Mouse (Mus musculus) G1E (cell line): Measurements from ENCODE around the gene Ccnl2. TPM values are rescaled to one million over a fixed set of nuclear protein-coding genes. Genes with fewer than 3 reads are reported as not detected.
A peak's percentile ranks its signal among the peaks of the same experiment; 100 is the strongest.
"Not testable (repeated sequence)": the region's sequence is repeated elsewhere in the genome, so short reads cannot be mapped to it uniquely, and the experiment has no call there.

Experiments
- ATAC-seq: 2 replicates; pipeline ENCODE4 v1.8.0; 2016; ENCODE audit warnings: mild to moderate bottlenecking; ENCODE audit not compliant: insufficient number of reproducible peaks, poor library complexity, low FRiP score, severe bottlenecking; ENCODE audit errors: extremely low read depth
- DNase-seq: peaks from one replicate; pipeline ENCODE4 v3.0.0; 2012; ENCODE audit warnings: low spot score
- H3K27me3 ChIP-seq: 2 replicates; pipeline ENCODE4 v1.6.1; 2012; ENCODE audit warnings: mild to moderate bottlenecking, low read length, inconsistent platforms; ENCODE audit not compliant: insufficient read depth
- H3K36me3 ChIP-seq: replicated peaks from 2 replicates; pipeline ENCODE3; 2012; ENCODE audit warnings: mild to moderate bottlenecking, inconsistent platforms
- H3K4me1 ChIP-seq: 2 replicates; pipeline ENCODE4 v1.6.1; 2012; ENCODE audit warnings: low read depth, low read length, inconsistent platforms, mixed read lengths; ENCODE audit not compliant: insufficient read depth
- H3K4me3 ChIP-seq: 2 replicates; pipeline ENCODE4 v1.5.1; 2012; ENCODE audit warnings: low read depth, mild to moderate bottlenecking, inconsistent platforms, low read length, moderate library complexity, mixed read lengths
- H3K9me3 ChIP-seq: replicated peaks from 2 replicates; pipeline ENCODE4 v1.6.1; 2012; ENCODE audit warnings: inconsistent platforms
- CTCF ChIP-seq: IDR thresholded peaks from 2 replicates; pipeline ENCODE4 v1.5.1; 2012; ENCODE audit warnings: low read depth, low read length, inconsistent platforms, mixed read lengths
- GATA1 ChIP-seq: IDR thresholded peaks from 2 replicates; pipeline ENCODE4 v1.6.1; 2012; ENCODE audit warnings: borderline replicate concordance, low read length, inconsistent platforms, mixed read lengths
- GATA2 ChIP-seq: IDR thresholded peaks from 2 replicates; pipeline ENCODE4 v1.6.1; 2012; ENCODE audit warnings: low read depth, low read length, inconsistent platforms, borderline replicate concordance
- POLR2AphosphoS5 ChIP-seq: IDR thresholded peaks from 2 replicates; pipeline ENCODE4 v1.6.1; 2012; ENCODE audit warnings: low read depth, low read length, inconsistent platforms; ENCODE audit not compliant: insufficient replicate concordance
- TAL1 ChIP-seq: conservative IDR thresholded peaks from 2 replicates; pipeline ENCODE4 v1.6.1; 2012; ENCODE audit warnings: low read depth, low read length, inconsistent platforms, mixed read lengths
- polyA plus RNA-seq: library from polyadenylated mRNA; stranded (reverse); fragments of >175 nt; gene quantifications from 2 replicates; pipeline ENCODE4 v1.2.3, GENCODE M21; 2012
- total RNA-seq, 2 experiments: library from RNA; stranded (forward) in 1 of 2; stranded (reverse) in 1 of 2; fragments of 200-1000 nt in 1 of 2; fragments of >200 nt in 1 of 2; fragmentation: Nextera tagmentation in 1 of 2; gene quantifications; 2 replicates each; pipeline ENCODE4 v1.2.3; 2014 to 2017

The Ccnl2 gene
- total and polyA plus RNA-seq, 3 experiments: 41.8 to 171 (median 125) TPM

DNA sequence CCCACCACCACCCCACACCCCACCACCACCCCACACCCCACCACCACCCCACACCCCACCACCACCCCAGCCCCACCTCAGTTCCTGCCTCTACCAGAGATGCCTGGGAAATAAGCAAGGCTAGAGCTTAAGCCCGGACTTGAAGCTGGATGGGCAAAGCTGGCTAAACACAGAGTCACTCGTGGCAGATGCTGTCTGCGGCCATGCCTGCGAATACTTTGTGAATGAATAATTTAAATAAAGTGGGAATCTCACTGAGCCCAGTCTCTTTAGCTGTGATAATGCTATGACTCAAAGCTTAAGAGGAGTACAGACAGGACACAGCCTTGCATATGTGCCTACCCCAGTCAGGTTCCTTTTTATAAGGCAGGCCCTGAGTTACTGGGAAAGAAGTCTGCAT lies 32.8 kb upstream of the Ccnl2 start:
- peaks cover 75% of the 10 kb centered on the region for H3K27me3 ChIP-seq
- DNase-seq: no peak
- H3K4me3 ChIP-seq: no peak overlapping the region

DNA sequence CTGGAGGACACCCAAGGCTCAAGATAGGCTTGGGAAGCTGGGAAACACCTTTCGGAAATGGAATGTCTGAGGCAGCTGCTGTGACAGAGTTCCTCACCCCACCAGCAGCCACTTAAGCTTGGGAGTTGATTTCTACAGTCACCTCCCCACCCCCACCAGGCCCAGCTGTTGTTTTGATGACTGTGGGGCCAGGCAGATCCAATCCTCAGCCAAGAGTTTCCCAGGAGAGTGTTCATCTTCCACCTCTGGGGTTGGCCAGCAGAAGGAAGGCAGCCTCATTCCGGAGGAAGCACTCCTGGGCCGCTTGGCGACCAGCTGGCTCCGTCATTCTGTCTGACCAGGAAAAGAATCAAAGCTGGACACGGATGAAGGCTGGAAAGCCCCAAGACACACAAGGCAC lies 31.4 kb upstream of the Ccnl2 start:
- H3K4me3 ChIP-seq: no peak overlapping the region; the same call in 1 of the 2 replicates
- DNase-seq (no peak), ATAC-seq (no peak)
- no peaks in the 10 kb centered on the region for H3K9me3 ChIP-seq
- TF ChIP-seq CTCF (no peak), TAL1 (no peak), GATA1 (no peak), GATA2 (no peak), POLR2AphosphoS5 (no peak)
- peaks cover 69% of the 10 kb centered on the region for H3K27me3 ChIP-seq
- peaks cover 29% of the 10 kb centered on the region for H3K4me1 ChIP-seq
- no peaks in the 10 kb centered on the region for H3K36me3 ChIP-seq

More for the DNA sequence above, 32.8 kb upstream of the Ccnl2 start:
- Histone ChIP-seq H3K9me3 (no peaks in the 10 kb centered on the region), H3K36me3 (no peaks in the 10 kb centered on the region), H3K4me1 (peaks cover 28% of the 10 kb centered on the region)
- TF ChIP-seq GATA2 (no peak), GATA1 (no peak), CTCF (no peak), TAL1 (no peak), POLR2AphosphoS5 (no peak)
- no peak for ATAC-seq

DNA sequence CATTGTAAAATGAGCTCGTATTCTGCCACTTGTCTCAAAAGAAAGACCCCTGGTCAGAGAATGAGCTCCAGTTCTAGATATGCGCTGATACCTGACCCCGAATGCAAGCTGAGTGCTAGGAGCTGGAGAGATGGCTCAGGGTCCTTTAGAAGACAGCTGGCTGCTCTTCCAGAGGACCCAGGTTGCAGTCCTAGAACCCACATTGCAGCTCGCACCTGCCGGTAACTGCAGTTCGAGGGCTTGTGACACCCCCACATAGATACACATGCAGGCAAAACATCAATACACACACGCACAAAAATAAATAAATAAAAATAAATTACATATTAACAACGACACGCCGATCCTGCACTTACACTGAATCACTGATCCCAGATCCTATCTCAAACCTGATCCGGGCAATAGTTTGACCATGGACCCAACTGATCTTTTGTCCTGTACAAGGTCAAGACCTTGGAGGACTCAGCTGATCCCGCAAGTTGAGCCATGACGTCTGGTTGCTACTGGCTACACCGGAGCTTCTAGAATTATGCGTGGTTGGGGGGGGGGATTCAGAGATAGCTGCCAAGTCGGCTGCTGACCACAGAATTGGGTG lies 28.7 kb upstream of the Ccnl2 start:
- Histone ChIP-seq H3K9me3 (no peaks in the 10 kb centered on the region), H3K4me1 (peaks cover 27% of the 10 kb centered on the region), H3K27me3 (peaks cover 50% of the 10 kb centered on the region), H3K4me3 (peak overlapping the region; percentile 76; the same call in 1 of the 2 replicates), H3K36me3 (no peaks in the 10 kb centered on the region)
- TF ChIP-seq CTCF: no peak
- TF ChIP-seq POLR2AphosphoS5: no peak
- TF ChIP-seq TAL1: no peak
- no peak for TF ChIP-seq GATA1
- no peak for TF ChIP-seq GATA2
- DNase-seq (no peak), ATAC-seq (no peak)

DNA sequence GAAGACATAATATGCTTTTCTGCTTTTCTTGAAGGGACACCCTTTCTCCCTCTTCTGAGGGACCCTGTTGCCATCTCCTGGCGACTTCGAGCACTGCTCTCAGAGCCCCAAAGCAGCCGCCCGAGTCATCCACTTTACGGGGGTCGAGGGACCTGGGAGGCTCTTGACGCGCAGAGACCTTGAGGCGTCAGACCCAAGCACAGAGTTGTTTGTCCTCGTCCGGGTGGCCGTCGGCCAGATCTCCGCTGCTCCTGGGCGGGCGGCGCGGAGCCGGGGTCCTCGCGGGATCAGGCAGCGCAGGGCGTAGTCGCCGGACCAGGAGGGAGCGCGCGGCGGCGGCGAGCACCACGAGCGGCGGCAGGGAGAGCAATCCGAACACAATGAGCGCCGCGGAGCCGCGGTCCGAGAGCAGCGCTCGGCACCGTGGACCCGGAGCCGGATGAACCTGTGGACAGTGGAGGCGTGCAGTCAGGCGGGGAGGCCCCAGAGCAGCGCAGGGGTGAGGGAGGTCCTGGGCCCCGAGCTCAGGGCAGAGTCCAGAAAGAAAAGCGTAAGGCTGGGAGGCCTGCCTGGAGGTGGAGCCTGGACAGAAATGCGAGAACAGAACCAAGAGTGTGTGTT lies 28.1 kb upstream of the Ccnl2 start:
- peaks cover 31% of the 10 kb centered on the region for H3K4me1 ChIP-seq
- TF ChIP-seq GATA2: no peak
- TF ChIP-seq TAL1: no peak
- no peak for TF ChIP-seq POLR2AphosphoS5
- no peak for TF ChIP-seq GATA1
- TF ChIP-seq CTCF: no peak

DNA sequence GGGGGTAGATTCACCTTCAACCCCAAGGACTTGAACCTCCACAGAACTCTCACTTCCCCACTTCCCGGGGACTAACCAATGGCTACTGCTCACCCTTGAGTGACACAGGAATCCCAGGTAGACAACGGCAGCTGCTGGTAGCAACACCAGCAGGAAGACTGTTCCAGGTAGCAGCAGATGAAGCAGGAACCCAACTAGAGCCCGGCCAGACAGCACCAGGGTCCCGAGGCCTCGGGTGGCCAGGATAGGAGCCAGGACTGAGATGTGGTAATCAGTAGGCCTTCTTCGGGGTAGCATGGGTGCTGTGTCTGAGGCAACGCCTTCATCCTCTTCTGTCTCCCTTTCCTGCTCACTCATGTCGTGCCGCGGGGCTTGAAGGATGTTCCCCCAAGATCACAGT lies 27.0 kb upstream of the Ccnl2 start:
- ATAC-seq: no peak
- Histone ChIP-seq H3K27me3 (peaks cover 43% of the 10 kb centered on the region), H3K4me1 (peaks cover 31% of the 10 kb centered on the region), H3K36me3 (no peaks in the 10 kb centered on the region), H3K9me3 (no peaks in the 10 kb centered on the region), H3K4me3 (no peak overlapping the region)
- TF ChIP-seq TAL1: no peak
- no peak for TF ChIP-seq POLR2AphosphoS5
- no peak for TF ChIP-seq GATA1
- no peak for TF ChIP-seq GATA2
- TF ChIP-seq CTCF: no peak
- DNase-seq: no peak

More for the DNA sequence above, 28.1 kb upstream of the Ccnl2 start:
- Histone ChIP-seq H3K27me3 (peaks cover 45% of the 10 kb centered on the region), H3K9me3 (no peaks in the 10 kb centered on the region), H3K4me3 (peak overlapping the region; percentile 76), H3K36me3 (no peaks in the 10 kb centered on the region)
- peak; percentile 60 for ATAC-seq
- peak; percentile 70 for DNase-seq

DNA sequence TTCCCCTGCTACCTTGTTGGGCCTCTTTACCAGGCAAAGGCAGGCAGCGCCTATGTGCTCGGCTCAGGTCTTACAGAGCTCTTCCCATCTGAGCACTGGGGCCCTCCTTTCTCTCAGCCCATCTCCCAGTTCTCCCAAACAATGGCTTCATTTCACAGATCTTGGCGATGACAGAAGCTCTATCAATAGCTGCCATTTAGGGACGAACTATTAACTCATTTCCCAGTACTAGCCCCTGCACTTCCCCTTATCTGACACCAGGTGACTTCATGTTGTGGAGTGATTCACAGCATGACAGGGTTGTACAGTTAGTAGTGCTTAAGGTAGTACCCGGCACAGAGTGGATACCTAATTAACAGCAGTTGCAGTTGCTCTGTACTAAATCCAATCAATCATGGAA lies 26.5 kb upstream of the Ccnl2 start, which contains the start of gene Tmem88b:
Gene Tmem88b (minus strand): TSS at position 56 of the 400 bp plus-strand sequence.
- H3K36me3 ChIP-seq: no peaks in the 10 kb centered on the region
- peaks cover 46% of the 10 kb centered on the region for H3K27me3 ChIP-seq
- peaks cover 31% of the 10 kb centered on the region for H3K4me1 ChIP-seq
- no peaks in the 10 kb centered on the region for H3K9me3 ChIP-seq
- peak; percentile 48; the same call in 1 of the 2 replicates for ATAC-seq
- no peak for DNase-seq
- peak within 1 kb of the TSS; percentile 76 for H3K4me3 ChIP-seq
- TF ChIP-seq GATA1: no peak
- no peak for TF ChIP-seq GATA2
- 0 out of 2 replicates have a peak, but pooled peaks have one; percentile 19 for TF ChIP-seq CTCF
- TF ChIP-seq TAL1: no peak
- TF ChIP-seq POLR2AphosphoS5: no peak

DNA sequence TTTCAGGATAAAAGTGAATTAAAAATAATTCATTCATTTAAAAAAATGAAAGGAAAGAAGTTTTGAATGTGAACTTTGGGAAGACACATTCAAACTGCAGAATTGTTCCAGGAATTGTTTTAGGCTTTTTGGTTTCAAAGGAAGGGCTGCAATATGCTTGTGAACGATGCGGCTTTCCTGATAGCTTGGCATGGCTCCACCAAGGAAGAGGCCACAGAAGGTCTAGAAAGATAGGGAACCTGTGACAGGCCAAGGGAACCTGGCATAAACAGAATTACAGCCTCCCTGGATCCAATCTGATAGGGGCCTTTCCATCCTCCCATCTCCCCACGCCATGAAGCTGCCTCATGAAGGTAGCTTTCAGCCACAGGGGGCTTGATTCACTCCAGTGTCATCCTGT lies 24.0 kb upstream of the Ccnl2 start:
- H3K27me3 ChIP-seq: peaks cover 53% of the 10 kb centered on the region
- TF ChIP-seq GATA2 (no peak), POLR2AphosphoS5 (no peak), CTCF (no peak), GATA1 (no peak), TAL1 (no peak)
- no peaks in the 10 kb centered on the region for H3K9me3 ChIP-seq
- no peak overlapping the region for H3K4me3 ChIP-seq
- no peak for DNase-seq
- no peak for ATAC-seq
- H3K36me3 ChIP-seq: no peaks in the 10 kb centered on the region
- H3K4me1 ChIP-seq: peaks cover 35% of the 10 kb centered on the region

DNA sequence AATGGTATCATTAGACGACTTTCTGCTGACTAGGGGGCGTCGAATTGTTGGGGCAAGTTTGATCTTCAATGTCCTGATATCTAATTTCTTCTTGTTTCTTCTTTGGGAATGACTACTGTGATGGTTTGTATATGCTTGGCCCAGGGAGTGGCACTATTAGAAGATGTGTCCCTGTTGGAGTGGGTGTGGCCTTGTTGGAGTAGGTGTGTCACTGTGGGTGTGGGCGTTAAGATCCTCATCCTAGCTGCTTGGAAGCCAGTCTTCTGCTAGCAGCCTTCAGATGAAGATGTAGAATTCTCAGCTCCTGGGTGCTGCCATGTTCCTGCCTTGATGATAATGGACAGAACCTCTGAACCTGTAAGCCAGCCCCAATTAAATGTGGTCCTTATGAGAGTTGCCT lies 23.5 kb upstream of the Ccnl2 start:
- Histone ChIP-seq H3K4me1 (peaks cover 31% of the 10 kb centered on the region), H3K27me3 (peaks cover 50% of the 10 kb centered on the region)
- DNase-seq, H3K36me3 ChIP-seq, H3K9me3 ChIP-seq, ATAC-seq, H3K4me3 ChIP-seq: not testable (repeated sequence)
